Mouse (Mus musculus): ENCODE results near the gene Il6ra. TPM values are rescaled to one million over a fixed set of nuclear protein-coding genes. Genes with fewer than 3 reads are reported as not detected.

The Il6ra gene
- polyA plus RNA-seq (2017; shearing (Covaris generic)), result 10 to 100 TPM in 2 of 3 experiments, 1 to 10 TPM in 1; 4.6 to 23.5 (median 19.0) TPM

DNA sequence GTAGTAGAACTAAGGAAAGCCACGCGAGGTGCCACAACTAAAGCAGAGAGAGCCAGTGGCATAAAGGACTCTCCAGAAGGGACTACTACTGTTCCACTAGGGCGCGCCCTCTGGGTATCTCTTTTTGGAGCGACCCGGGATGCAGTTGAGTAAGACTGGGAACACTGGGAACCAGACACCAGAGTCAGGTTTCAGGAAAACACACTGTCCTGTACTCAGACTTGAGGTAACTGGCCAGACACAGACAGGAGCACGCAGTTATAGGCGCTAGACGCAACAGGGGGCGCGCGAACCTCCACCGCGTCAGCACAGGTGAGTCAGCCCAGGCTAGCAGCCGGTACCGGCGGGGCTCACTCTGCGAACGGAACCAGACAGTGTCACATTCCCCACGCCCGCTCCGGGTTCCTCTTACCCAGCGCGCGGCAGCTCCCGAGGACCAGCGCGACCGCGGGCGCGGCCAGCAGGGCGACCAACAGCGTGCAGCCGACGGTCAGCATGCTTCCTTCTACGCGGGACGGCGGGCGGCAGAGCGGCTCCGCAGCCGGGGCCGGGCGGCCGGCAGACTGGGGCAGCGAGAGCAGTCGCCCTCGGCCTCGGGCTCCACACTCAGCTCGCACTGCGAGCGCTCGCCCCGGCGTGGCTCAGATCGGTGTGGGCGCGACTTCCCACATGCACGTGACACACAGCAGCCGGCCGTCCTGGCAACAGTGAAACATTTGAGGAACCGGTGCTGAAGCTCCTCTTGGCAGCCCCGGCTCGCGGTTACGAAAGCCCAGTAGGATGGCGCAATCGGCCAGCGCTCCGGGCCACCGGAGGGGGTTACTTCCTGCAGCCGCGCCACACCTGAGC lies at the start of gene Il6ra:
Gene Il6ra, minus strand, starts transcription at position 654 of the 849 bp plus-strand sequence.
- peak; percentile 69 for ATAC-seq

DNA sequence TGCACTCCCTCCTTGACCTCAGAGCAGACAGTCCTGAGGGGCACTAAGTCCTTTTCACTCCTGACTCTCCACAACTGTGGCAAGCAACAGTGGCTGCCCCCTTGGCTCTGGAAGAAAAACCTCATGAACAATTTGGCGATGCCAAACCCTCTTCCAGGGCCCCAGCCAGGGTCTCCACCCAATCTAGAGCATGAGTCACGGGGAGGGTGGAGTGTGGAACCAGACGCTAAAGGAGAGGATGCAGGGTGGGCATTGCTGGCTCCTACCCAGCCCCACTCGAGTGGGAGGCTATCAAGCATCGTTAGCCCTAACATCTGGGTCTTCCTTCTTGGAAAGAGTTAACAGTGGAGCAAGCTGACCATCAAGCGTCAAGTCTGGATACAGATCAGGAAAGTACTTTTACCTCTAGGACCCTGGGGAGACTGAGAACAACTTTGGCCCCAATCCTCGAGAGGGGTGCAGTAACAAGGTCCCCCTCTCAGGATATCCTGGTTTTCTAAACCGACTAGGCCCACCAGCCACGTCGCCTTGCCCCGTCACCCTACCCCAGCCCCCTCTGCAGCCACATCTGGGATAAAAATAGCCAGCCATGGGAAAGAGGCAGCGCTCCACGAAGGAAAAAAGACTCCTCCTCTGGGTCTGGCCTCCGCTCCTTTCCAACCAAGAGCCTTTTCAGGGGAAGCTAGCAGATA lies 49.2 kb upstream of the Il6ra start:
- ATAC-seq, result no peak

DNA sequence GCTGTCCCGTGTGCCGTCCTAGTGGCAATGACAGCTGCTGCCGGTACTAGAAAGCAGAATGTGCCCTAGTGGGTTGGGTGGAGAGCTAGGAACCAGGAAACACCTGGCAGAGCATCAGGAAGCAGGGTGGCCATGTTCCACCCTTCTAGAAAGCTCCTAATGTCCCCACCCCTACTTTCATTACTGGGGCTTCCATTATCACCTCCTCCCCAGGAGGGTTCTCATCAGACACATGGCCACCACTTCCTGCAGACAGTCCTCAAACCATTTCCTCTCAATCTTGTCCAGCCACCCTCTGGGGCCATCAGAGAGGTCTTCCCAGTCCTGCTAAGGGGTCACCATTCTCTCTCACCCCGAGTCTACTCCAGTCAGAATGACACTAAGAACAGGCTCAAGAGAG lies 48.4 kb upstream of the Il6ra start:
- ATAC-seq, result peak; percentile 18

DNA sequence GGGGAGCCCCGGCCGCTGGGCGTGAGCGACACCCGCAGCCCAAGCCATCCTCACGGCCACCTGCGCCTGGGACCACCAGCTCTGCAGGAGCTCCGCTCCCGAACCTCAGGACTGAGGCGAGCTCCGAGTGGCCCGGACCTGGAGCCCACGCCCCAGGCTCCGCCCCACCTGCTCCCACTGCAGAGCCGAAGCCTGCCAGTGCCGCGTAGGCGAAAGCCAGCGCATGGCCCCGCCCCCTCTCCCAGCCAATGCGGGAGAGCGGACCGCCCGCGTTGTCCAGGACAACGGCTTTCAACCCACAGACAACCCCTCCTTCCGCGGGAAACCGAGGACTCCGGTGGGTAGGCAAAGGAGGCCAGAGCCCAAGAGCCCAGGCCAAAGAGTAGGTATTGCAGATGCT lies 47.5 kb upstream of the Il6ra start:
- ATAC-seq, result peak; percentile 85

DNA sequence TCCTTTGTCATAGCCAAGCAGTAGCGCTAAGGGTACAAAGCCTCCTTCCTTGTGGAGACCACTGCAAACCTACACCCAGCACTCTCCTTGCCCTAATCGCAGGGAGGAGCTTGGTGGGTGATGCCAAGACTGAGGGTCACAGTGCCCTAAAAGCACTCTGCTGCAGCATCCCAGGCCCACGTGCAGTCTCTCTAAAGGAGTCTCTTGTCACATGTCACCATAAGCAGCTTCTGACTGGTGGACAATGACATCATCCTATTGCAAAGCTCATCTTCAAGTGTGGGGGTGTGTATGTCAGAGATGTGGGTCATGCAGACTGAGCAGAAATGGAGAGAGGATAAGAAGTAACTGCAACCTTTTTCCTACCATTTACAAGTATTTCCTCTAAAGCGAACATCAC lies 46.4 kb upstream of the Il6ra start:
- no peak for ATAC-seq

DNA sequence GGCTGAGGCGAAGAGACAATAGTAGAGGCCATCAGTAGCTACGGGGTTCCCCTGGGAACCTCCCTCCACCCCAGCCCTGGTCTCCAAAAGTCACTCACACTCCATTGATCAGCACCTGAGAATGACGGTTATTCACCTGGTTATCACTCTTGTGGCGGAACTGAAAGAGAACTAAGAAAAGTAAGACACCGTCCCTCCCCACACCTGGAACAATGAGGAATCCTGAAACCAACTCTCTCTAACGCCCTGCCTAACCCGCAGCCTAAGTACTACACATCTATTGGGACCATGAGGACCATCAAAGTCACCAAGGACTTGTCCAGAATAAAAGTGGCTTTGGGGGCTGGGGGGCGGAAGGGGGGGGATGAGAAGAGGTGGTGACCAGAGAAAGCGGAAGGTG lies 44.9 kb upstream of the Il6ra start:
- no peak for ATAC-seq

DNA sequence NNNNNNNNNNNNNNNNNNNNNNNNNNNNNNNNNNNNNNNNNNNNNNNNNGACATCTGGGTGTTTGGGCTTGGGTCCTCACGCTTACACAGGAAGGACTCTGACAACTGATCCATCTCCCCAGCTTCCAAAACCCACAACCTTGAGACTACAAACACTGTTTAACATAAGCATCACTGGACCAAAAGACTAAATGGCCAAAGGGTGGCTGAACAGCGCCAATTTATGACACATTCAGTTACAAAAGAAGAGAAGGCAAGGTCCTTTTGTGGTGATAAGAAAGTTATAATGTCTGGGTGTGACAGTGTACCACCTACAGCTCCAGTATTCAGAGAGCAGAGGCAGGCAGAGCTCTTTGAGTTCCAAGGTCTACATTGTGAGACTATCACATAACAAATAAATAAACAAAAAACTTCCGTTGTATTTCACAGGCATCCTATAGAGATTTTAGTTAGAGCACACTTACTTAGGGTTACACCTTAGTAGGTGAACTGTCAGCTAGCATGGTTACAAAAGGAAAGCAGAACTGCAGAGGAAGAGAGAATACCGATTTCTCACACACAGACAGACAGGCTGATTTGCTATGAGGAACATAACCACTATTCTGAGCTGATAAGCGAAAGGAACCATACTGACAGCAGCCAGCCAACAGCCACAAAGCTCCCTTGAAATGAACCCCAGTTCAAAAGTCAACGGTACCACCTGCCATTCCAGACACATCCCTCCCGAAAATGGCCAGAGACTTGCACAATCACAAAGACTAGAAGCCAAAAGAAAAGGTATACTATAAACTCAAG lies 43.4 kb upstream of the Il6ra start:
- no peak for ATAC-seq

DNA sequence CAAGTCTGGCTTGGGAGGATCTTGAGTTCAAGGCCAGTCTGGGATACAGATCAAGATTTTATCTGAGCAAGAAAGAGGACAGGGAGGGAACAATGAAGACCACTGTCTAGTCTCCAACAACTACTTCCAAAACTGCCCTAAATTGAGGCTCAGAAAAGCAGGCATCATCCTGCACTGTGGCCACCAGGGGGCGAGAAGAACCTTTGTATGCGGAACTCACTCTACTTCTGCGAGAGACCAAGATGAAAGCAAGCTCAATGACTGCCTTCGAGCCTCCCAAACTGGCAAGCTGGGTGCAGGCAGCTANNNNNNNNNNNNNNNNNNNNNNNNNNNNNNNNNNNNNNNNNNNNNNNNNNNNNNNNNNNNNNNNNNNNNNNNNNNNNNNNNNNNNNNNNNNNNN lies 40.4 kb upstream of the Il6ra start:
- ATAC-seq, result peak; percentile 90

DNA sequence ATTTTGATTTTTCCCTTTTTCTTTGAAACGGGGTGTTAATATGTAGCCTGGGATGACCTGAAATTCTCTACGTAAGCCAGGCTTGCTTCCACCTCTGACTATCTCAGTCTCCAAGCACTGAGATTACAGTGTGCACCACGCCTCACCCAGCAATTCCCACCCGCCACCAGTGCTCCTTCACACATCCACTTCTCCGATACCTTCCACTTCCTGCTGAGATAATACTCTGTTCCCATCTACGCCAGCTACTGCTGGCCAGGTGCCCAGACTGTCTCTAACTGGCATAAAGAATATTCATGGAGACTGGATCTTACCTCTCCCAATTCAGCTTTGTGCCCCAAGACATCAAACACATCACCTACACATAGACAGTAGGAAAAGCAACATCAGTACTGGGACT lies 35.7 kb upstream of the Il6ra start:
- no peak for ATAC-seq

DNA sequence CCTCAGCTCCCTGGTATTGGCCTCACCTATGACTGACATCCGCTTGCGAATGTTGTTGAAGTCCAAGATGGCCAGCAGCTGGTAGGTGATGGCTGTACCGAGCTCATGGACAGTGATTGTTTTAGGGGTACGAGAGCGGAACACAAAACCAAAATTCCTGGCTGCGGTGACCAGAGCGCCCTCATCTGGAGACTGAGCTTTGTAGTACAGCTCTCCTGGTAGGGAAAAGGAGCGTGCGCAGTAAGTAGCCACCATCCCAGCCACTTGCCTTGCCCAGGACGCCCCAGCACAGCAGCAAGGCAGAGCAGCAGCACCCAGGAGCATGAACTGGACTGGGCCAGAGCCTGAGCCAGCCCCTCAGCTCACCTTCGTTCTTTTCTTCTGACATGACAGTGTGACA lies 35.0 kb upstream of the Il6ra start:
- ATAC-seq, result no peak

DNA sequence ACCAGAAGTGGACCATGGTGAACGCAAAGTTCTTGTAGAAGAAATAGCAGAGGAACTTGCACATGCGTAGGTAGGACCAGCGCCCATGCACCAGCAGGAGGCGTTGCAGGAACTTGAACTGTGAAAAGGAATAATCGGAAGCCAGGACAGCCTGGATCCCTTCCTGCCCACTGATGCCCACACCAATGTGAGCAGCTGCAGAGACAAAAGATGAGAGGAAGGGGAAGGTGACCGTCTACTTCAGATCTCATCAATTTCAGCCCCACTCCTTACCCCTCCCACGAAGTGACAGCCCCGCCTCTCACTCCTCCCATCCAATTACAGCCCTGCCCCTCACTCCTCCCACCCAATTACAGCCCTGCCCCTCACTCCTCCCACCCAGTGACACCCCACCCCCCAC lies 32.0 kb upstream of the Il6ra start:
- ATAC-seq, result no peak

DNA sequence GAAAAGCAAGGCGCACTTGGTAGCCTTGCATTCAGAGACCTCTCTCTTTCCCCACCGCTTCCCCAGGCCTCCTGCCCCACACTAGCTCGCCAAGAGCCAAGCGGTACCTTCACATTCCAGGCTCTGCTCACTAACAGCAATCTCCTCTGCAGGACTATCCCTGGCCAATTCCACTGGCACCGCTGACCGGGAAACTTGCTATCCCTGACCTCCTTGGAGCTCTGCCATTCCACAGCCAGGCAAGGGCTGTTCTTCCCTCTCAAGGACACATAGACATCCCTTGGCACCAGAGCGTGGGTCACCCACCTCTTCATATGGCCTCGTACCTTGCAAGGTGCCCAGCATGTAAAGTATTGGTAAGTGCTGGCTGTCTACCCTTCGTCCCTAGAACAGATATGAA lies 29.9 kb upstream of the Il6ra start:
- no peak for ATAC-seq

DNA sequence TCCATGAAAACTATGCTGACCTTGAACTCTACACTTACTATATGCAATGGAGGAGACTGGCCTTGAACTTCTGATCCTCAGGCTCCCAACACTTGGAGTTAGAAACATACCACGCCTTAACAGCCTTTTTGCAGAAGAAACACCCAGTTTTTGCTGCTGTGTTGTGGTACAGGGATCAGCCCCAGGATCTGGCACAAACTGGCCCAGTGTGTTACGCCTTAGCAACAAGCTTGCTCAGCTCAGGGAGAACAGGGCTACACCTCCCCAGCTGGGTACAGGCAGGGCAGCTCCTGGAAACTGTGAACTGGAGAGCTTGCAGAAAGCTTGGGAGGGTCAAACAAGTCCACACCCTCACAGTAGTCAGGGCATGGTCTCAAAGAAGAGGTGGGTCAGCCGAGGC lies 23.5 kb upstream of the Il6ra start:
- ATAC-seq, result no peak

DNA sequence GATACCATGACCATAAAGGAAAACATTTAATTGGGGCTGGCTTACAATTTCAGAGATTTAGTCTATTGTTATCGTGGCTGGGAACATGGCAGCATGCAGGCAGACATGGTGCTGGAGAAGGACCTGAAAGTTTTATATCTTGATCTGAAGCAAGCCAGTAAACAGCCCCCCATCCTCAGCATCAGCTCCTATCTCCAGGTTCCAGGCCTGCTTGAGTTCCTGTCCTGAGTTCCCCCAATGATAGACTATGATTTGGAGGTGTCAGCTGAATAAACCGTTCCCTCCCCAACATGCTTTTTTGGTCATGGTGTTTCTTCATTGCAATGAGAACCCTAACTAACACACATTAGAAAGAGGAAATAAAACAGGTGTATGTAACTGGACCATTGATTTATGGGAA lies 19.9 kb upstream of the Il6ra start:
- ATAC-seq, result no peak

DNA sequence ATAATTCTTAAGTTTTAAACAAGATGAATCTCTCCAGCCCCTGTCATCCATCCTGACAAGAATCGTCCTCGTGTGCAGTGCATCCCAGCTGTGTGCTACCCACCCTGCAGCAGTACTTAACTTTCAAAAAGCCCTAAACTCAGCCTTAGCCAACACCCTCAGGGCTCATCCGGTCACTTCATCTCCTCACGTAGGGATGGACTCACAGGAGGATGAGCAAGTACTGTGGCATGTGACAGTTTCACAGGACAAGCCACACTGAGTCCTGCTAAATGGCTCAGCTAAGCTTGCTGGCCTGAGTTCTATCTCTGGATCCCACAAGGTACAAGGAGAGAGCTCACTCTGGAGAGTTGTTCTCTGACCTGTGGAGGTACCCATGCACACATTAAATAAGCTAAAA lies 16.0 kb upstream of the Il6ra start:
- no peak for ATAC-seq

DNA sequence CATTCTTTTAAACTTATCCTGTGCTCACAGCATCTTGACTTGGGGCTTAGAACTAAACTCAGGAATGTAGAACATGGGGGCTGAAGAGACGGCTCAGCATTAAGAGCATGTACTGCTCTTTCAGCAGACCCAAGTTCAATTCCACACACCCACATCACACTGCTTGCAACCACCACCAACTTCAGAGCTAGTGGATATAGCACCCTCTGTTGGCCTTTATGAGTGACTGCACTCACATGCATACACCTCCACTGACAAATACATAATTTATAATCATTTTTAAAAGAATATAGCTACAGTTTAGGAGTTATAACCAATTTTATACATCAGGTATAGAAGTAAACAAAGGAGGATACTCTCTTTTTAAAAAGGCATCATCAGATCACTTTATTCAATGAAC lies 13.4 kb upstream of the Il6ra start:
- no peak for ATAC-seq

DNA sequence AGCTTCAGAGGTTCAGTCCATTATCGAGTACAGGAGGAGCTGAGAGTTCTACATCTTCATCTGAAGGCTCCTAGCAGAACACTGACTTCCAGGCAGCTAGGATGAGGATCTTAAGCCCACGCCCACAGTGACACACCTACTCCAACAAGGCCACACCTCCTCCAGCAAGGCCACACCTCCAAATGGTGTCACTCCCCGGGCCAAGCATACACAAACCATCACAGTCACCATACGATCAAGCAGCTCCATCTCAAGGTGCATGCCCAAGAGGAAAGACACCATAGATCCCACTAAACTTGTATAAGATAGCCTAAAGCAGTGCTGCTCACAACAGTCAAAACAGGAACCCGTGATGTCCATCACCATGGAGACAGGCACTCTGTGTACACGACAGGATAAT lies 7.7 kb upstream of the Il6ra start:
- ATAC-seq, result no peak

DNA sequence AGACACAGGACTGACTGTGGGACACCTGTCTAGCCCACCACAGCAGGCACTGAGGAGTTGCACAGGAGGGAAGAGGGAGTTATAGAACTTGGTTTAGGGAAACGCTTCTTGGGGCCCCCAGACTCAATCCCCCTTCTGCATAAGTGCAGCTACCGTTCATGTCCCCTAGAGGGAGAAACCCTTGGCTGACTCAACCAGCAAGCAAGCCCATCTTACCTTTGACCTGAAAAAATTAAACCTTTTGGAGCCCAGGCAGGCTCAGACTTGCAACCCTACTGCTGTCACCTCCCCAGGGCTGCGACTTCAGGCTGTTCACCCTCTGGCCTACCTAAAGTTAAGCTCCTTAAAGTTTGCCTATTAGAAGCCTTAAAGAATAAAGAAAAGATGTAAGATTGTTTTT lies 4.4 kb upstream of the Il6ra start:
- ATAC-seq, result no peak

DNA sequence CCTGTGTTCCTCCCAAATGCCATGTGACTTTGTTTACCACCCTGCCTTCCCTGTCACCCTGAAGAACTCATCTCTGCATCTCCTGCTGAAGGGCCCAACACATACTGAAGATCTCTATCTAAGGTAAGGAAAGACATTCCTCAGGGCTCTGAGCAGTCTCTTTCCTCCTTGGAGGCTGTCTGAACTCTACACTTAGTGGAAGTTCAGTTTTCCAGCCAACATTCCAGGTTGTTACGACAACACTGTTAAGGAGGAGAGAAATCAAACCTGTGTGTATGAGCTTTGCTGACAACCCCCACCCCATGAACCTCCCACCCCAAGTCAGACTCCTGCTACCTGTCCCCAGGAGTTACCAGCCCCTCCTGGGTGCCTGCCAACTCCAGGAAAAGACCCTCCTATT lies 3.6 kb upstream of the Il6ra start:
- no peak for ATAC-seq

DNA sequence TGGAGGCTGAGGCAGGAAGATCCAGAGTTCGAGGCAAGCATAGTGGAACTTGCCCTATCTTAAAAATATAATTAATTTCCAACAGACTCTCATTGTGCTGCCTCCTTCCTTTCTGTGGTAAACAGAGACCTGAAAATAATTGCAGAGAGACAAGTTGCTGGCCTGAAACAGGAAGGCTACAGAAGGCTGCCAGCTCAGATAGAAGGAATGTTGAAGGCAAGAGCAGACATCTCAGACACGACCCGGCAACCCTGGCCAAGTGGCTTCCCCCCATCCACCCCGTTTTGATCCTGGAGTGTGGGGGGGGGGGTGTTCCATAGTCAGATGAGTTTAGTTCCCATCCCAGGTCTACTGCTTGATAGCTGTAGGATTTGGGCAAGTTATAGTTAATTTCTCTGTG lies 1.7 kb upstream of the Il6ra start:
- ATAC-seq, result no peak

DNA sequence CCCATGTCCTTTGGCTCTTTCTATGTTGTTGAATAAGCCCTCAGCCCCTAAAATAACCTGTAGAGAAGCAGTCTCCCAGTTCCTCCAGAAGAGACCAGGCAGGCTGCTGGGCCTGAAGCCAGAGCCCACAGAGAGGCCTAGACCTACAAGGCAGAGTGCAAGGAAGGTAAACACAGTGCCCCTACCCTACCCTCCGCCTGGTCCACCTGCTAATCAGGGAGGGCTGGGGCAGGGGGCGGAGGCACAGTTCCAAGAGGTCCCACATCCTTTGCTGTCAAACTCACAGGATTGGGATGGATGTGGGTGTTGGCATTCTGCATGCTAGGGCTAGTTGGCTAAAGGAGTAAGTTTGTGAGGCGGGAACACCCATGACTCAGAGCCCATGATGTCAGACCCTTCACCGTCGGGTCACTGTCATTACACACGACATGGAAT lies 871 bp downstream of the Il6ra start:
- no peak for ATAC-seq

DNA sequence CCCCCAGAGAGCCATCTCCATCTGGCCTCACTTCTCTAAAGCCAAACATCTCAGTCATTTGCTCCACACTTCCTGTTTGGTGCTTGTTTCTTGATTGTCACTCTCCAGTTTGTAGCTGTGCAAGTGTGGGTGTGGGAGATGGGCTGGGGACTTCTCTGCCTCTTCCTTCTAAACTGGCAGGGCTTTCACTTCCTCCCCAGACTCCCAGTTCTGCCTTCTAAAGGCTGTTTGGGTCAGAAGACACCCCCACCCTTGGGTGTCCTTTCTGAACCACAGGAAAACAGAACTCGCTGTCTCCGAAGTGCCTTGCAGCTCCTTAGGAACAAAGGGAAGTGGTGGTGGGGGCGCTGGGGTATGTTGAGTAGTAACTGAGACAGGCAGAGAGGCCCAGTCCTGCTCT lies 1.8 kb downstream of the Il6ra start:
- peak; percentile 32 for ATAC-seq

All from inflammation-experienced regulatory T-cells, adult 6 months (primary cell).